9 mouse cellular contexts compared by ENCODE assay signal in the genomic region with DNA sequence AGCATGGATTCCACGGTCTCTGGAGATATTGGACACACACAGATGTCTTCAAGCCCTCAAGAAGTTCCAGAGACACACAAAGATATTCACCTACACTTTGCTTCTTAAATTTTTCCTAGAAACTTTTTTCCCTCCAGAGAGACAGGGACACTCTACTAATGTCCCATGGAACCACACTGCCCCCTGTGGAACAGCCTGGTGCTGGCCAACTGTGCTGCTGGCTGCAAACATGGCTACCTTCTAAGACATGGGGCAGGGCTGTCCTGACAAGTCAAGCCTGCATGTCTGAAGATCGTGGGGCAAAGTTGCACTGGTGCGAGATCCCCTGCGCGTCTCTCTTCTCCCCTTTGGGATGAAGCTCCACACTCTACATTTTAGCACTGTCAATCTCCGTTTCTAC.
DNase-seq lines count a peak whose midpoint lies in the region; ATAC-seq lines count a peak whose summit lies in the region.
"Had no signal": no experiment of that assay in that cellular context is flagged by ENCODE, and none has a peak within 500 bp of the region (broad histone marks: within the 10 kb centered on the region; RNA-seq: fewer than 3 reads in every experiment).

No protein-coding gene starts in this region.

- H3K4me1 ChIP-seq in hindbrain, embryonic 10.5 days (replicated peaks), result peaks cover 28% of the 10 kb centered on the region
- H3K4me1 ChIP-seq in hindbrain, embryonic 12.5 days, result no peaks in the 10 kb centered on the region

- H3K36me3 ChIP-seq in hindbrain, embryonic 10.5 days, result no peaks in the 10 kb centered on the region
- no peaks in the 10 kb centered on the region for H3K36me3 ChIP-seq in hindbrain, embryonic 12.5 days

- H3K27me3 ChIP-seq in hindbrain, embryonic 10.5 days (ENCODE audit: insufficient read depth, poor library complexity, severe bottlenecking), result no peaks in the 10 kb centered on the region
- H3K27me3 ChIP-seq in hindbrain, embryonic 12.5 days, result no peaks in the 10 kb centered on the region

- DNase-seq in hindbrain, embryonic 10.5 days (ENCODE audit: low spot score), result peak; percentile 72
- peak; percentile 26 for DNase-seq in cerebellum, adult 9-10 months
- DNase-seq in gastrocnemius, adult 8-10 months (ENCODE audit: low spot score in 2 of 2), result peak; percentile 66 to 72
- peak; percentile 73 for DNase-seq in kidney, adult 11 months
- peak; percentile 72 to 80 for DNase-seq in left cerebral cortex, postnatal 25 days (ENCODE audit: low spot score in 2 of 2)
- peak; percentile 62 for DNase-seq in ovary, adult 18-20 months (ENCODE audit: low spot score)
- peak; percentile 68 to 81 for DNase-seq in urinary bladder, adult 18-20 months (ENCODE audit: low spot score in 2 of 2)

- ATAC-seq in hindbrain, embryonic 12.5 days (ENCODE audit: low FRiP score), result no peak

- no peak overlapping the region for H3K9ac ChIP-seq in hindbrain, embryonic 12.5 days

- WGBS in hindbrain, embryonic 10.5 days, result 64% methylated on average over 6 of the region's 6 CpGs
- 69% methylated on average over 6 of the region's 6 CpGs for WGBS in hindbrain, embryonic 12.5 days

- 0 out of 2 replicates have a peak overlapping the region, but pooled peaks have one; percentile 35 for H3K27ac ChIP-seq in hindbrain, embryonic 10.5 days
- H3K27ac ChIP-seq in hindbrain, embryonic 12.5 days, result no peak overlapping the region

- no peak overlapping the region for H3K4me2 ChIP-seq in hindbrain, embryonic 12.5 days (replicated peaks)

- no peak overlapping the region for H3K4me3 ChIP-seq in hindbrain, embryonic 10.5 days
- H3K4me3 ChIP-seq in hindbrain, embryonic 12.5 days, result no peak overlapping the region
- H3K4me3 ChIP-seq: myocyte had no signal

- intact Hi-C loops in left cerebral cortex, postnatal 25 days (cut with DNase I), result loop anchor here (1.0 to 5.0 kb wide), 2 partner anchors 168 to 211 kb away; no protein-coding TSS in a partner anchor

- H3K9me3 ChIP-seq in hindbrain, embryonic 10.5 days, result no peaks in the 10 kb centered on the region
- H3K9me3 ChIP-seq in hindbrain, embryonic 12.5 days (replicated peaks), result no peaks in the 10 kb centered on the region

Comparison
In these comparisons a context has a peak if more than half of its experiments do, and no peak if none do; other contexts are left out.
1. DNase-seq: peak in every context shown above with its lines; median percentile 76 in left cerebral cortex, postnatal 25 days; 74 in urinary bladder, adult 18-20 months; 73 in kidney, adult 11 months; 72 in hindbrain, embryonic 10.5 days; 69 in gastrocnemius, adult 8-10 months; 62 in ovary, adult 18-20 months; 26 in cerebellum, adult 9-10 months.